20 mouse cellular contexts compared by ENCODE assay signal in the genomic region with DNA sequence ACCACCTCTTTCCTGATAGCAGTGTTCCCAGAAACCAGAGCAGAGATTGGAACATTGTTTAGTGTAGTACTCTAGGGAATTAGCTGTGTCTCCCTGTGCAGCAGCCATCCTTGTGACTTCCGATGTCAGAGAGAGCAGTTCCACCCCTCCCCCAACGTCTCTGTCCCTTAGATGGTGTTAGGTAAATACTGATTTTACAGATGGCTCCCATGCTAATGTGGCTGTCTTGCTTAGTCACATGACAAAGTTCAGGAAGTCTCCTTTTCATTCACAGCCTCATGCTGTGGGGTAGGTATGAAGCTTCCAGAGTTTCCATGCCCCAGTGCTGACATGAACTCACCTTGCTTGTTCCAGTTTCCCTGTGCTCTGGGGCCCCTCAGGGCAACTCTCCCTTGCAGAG. TPM values are rescaled to one million over a fixed set of nuclear protein-coding genes. Genes with fewer than 3 reads are reported as not detected.
DNase-seq lines count a peak whose midpoint lies in the region; ATAC-seq and TF ChIP-seq lines count a peak whose summit lies in the region.
"Had no signal": no experiment of that assay in that cellular context is flagged by ENCODE, and none has a peak within 500 bp of the region (broad histone marks: within the 10 kb centered on the region; RNA-seq: fewer than 3 reads in every experiment).

No protein-coding gene starts in this region.

- TF ChIP-seq CTCF in heart, adult 2 months (IDR thresholded peaks at IDR 0.05), result no peak
- no peak for TF ChIP-seq CTCF in ES-Bruce4 (IDR thresholded peaks at IDR 0.05; ENCODE audit: low read depth, low read length)

- H3K4me1 ChIP-seq in heart, adult 2 months (ENCODE audit: control insufficient read depth, insufficient read depth, low read length), result no peaks in the 10 kb centered on the region; the same call in none of the 2 replicates
- peaks cover 3% of the 10 kb centered on the region; the same call in 1 of the 2 replicates for H3K4me1 ChIP-seq in midbrain, embryonic 12.5 days
- H3K4me1 ChIP-seq in midbrain, embryonic 16.5 days (ENCODE audit: control insufficient read depth, insufficient read depth, low read length), result no peaks in the 10 kb centered on the region
- peaks cover 4% of the 10 kb centered on the region for H3K4me1 ChIP-seq in ES-Bruce4 (ENCODE audit: control insufficient read depth, insufficient read depth, low read length)
- H3K4me1 ChIP-seq: hindbrain, embryonic 15.5 days; limb, embryonic 12.5 days had no signal

- 16% methylated on average over 2 of the region's 2 CpGs for WGBS in heart, adult 2 months
- WGBS in midbrain, embryonic 12.5 days, result 36% methylated on average over 2 of the region's 2 CpGs
- WGBS in midbrain, embryonic 16.5 days, result 42% methylated on average over 2 of the region's 2 CpGs

- no peak for ATAC-seq in midbrain, embryonic 12.5 days (ENCODE audit: low FRiP score, low read depth)
- no peak for ATAC-seq in midbrain, embryonic 16.5 days

- H3K27me3 ChIP-seq in heart, adult 2 months (ENCODE audit: control insufficient read depth, insufficient read depth, low read length), result no peaks in the 10 kb centered on the region
- no peaks in the 10 kb centered on the region for H3K27me3 ChIP-seq in midbrain, embryonic 12.5 days
- H3K27me3 ChIP-seq in midbrain, embryonic 16.5 days (ENCODE audit: control insufficient read depth, insufficient read depth, low read depth, low read length), result no peaks in the 10 kb centered on the region
- no peaks in the 10 kb centered on the region for H3K27me3 ChIP-seq in ES-Bruce4 (ENCODE audit: control insufficient read depth, insufficient read depth, low read length, poor library complexity, severe bottlenecking)
- H3K27me3 ChIP-seq: hindbrain, embryonic 15.5 days; limb, embryonic 12.5 days had no signal

- no peak overlapping the region for H3K27ac ChIP-seq in heart, adult 2 months
- 0 out of 2 replicates have a peak overlapping the region, but pooled peaks have one; percentile 15 for H3K27ac ChIP-seq in midbrain, embryonic 12.5 days (replicated peaks)
- no peak overlapping the region for H3K27ac ChIP-seq in midbrain, embryonic 16.5 days (ENCODE audit: low read length)
- 0 out of 2 replicates have a peak overlapping the region, but pooled peaks have one; percentile 12 for H3K27ac ChIP-seq in ES-Bruce4 (ENCODE audit: insufficient read depth, low read length)
- H3K27ac ChIP-seq: embryonic facial prominence, embryonic 10.5 days; gastrocnemius, adult 2 months; hindbrain, embryonic 15.5 days; limb, embryonic 12.5 days; midbrain, embryonic 10.5 days had no signal

- H3K9me3 ChIP-seq in midbrain, embryonic 12.5 days, result no peaks in the 10 kb centered on the region
- no peaks in the 10 kb centered on the region for H3K9me3 ChIP-seq in midbrain, embryonic 16.5 days (replicated peaks; ENCODE audit: control insufficient read depth, low read length, poor library complexity, severe bottlenecking)
- no peaks in the 10 kb centered on the region for H3K9me3 ChIP-seq in ES-Bruce4 (replicated peaks; ENCODE audit: control insufficient read depth, insufficient read depth, low read length, poor library complexity, severe bottlenecking)
- H3K9me3 ChIP-seq: embryonic facial prominence, embryonic 10.5 days; hindbrain, embryonic 15.5 days; limb, embryonic 12.5 days; midbrain, embryonic 10.5 days had no signal

- H3K79me2 ChIP-seq in heart, adult 2 months (replicated peaks; ENCODE audit: control insufficient read depth, insufficient read depth, low read length), result no peaks in the 10 kb centered on the region

- H3K36me3 ChIP-seq in heart, adult 2 months (ENCODE audit: control insufficient read depth, insufficient read depth, low read length), result no peaks in the 10 kb centered on the region
- H3K36me3 ChIP-seq in midbrain, embryonic 12.5 days, result peaks cover 65% of the 10 kb centered on the region
- peaks cover 24% of the 10 kb centered on the region for H3K36me3 ChIP-seq in midbrain, embryonic 16.5 days (ENCODE audit: control insufficient read depth, insufficient read depth, low read length)
- no peaks in the 10 kb centered on the region for H3K36me3 ChIP-seq in ES-Bruce4 (ENCODE audit: control insufficient read depth, insufficient read depth, low read length, poor library complexity, severe bottlenecking)

- intact Hi-C loops in heart, adult 2 months (cut with DNase I), result no loop called here

- H3K9ac ChIP-seq in heart, adult 2 months (ENCODE audit: low read depth, low read length), result no peak overlapping the region
- H3K9ac ChIP-seq in midbrain, embryonic 12.5 days (replicated peaks), result no peak overlapping the region; the same call in 1 of the 2 replicates
- no peak overlapping the region for H3K9ac ChIP-seq in midbrain, embryonic 16.5 days (ENCODE audit: low read depth, low read length)
- H3K9ac ChIP-seq in ES-Bruce4 (ENCODE audit: low read depth, poor library complexity, severe bottlenecking), result no peak overlapping the region
- H3K9ac ChIP-seq: hindbrain, embryonic 15.5 days; limb, embryonic 12.5 days had no signal

- no peak for DNase-seq in heart, adult 2 months
- DNase-seq in heart, adult 18-20 months, result no peak
- peak; percentile 58 for DNase-seq in ZHBTc4 (ENCODE audit: low read depth, low spot score)
- DNase-seq in urinary bladder, postnatal 36 days (ENCODE audit: low spot score in 2 of 2), result no peak
- DNase-seq: adrenal gland, postnatal 25 days; gastrocnemius, adult 2 months; kidney, adult 9 months; kidney, postnatal 36 days; layer of hippocampus, postnatal 36 days; lung, adult 18-20 months; lung, postnatal 10 days had no signal

- TF ChIP-seq POLR2A in heart, adult 2 months (IDR thresholded peaks at IDR 0.05; ENCODE audit: insufficient read depth, low read depth, low read length), result 0 out of 2 replicates have a peak, but pooled peaks have one; percentile 18
- no peak for TF ChIP-seq POLR2A in ES-Bruce4 (IDR thresholded peaks at IDR 0.05; ENCODE audit: insufficient read depth, low read length)

- no peak overlapping the region for H3K4me3 ChIP-seq in heart, adult 2 months
- no peak overlapping the region for H3K4me3 ChIP-seq in midbrain, embryonic 12.5 days
- no peak overlapping the region for H3K4me3 ChIP-seq in midbrain, embryonic 16.5 days (ENCODE audit: low read depth, low read length)
- H3K4me3 ChIP-seq in ES-Bruce4 (ENCODE audit: low read depth, low read length), result no peak overlapping the region
- H3K4me3 ChIP-seq: embryonic facial prominence, embryonic 10.5 days; gastrocnemius, adult 2 months; hindbrain, embryonic 15.5 days; limb, embryonic 12.5 days; midbrain, embryonic 10.5 days; myocyte had no signal

- H3K4me2 ChIP-seq in midbrain, embryonic 12.5 days (replicated peaks), result no peak overlapping the region
- no peak overlapping the region for H3K4me2 ChIP-seq in midbrain, embryonic 16.5 days (ENCODE audit: low read length)
- H3K4me2 ChIP-seq: hindbrain, embryonic 15.5 days; limb, embryonic 12.5 days; liver, embryonic 11.5 days had no signal

- no peak for TF ChIP-seq EP300 in heart, adult 2 months (IDR thresholded peaks at IDR 0.05; ENCODE audit: insufficient read depth, low read depth, low read length)
- TF ChIP-seq EP300 in ES-Bruce4 (IDR thresholded peaks at IDR 0.05; ENCODE audit: insufficient read depth, low read depth, low read length), result no peak

RNA-seq across cellular contexts. Expression of gene Zbtb24, which starts 10.3 kb away (rescaled TPM):
- 1 to 10 TPM; 6.9 to 7.9 TPM for total RNA-seq in heart, adult 2 months (2021)
- 6.0 and 8.7 TPM in 2 replicates for polyA plus RNA-seq in heart, adult 2 months (2012; rRNA removed)
- total RNA-seq in heart, adult 18-20 months (2021), result 1 to 10 TPM; 6.5 to 7.7 TPM
- polyA plus RNA-seq in midbrain, embryonic 12.5 days (2016; fragmentation: Nextera tagmentation; extraction: Ambion mirVana), result 20.2 and 23.5 TPM in 2 replicates
- polyA plus RNA-seq in midbrain, embryonic 16.5 days (2015; fragmentation: Nextera tagmentation; extraction: Ambion mirVana), result 19.3 and 20.0 TPM in 2 replicates
- polyA plus RNA-seq in ES-Bruce4 (2011; ENCODE audit: insufficient read depth, insufficient read length, low read depth, missing spikeins), result 13.5 and 13.7 TPM in 2 replicates

RNA-seq across cellular contexts. Expression of gene Mical1, which starts 15.6 kb away (rescaled TPM):
- 10 to 100 TPM in 1 of 2 experiments, 1 to 10 TPM in 1; 9.6 to 11.0 TPM for total RNA-seq in heart, adult 2 months (2021)
- polyA plus RNA-seq in heart, adult 2 months (2012; rRNA removed), result 18.5 and 20.3 TPM in 2 replicates
- 10 to 100 TPM in 1 of 2 experiments, 1 to 10 TPM in 1; 9.5 to 13.1 TPM for total RNA-seq in heart, adult 18-20 months (2021)
- polyA plus RNA-seq in midbrain, embryonic 12.5 days (2016; fragmentation: Nextera tagmentation; extraction: Ambion mirVana), result 43.4 and 45.0 TPM in 2 replicates
- 23.2 and 24.6 TPM in 2 replicates for polyA plus RNA-seq in midbrain, embryonic 16.5 days (2015; fragmentation: Nextera tagmentation; extraction: Ambion mirVana)
- 11.7 and 11.9 TPM in 2 replicates for polyA plus RNA-seq in ES-Bruce4 (2011; ENCODE audit: insufficient read depth, insufficient read length, low read depth, missing spikeins)

RNA-seq across cellular contexts. Expression of gene Smpd2, which starts 29.7 kb away (rescaled TPM):
- total RNA-seq in heart, adult 2 months (2021), result 10 to 100 TPM; 31.8 to 36.2 TPM
- polyA plus RNA-seq in heart, adult 2 months (2012; rRNA removed), result 60.2 and 60.8 TPM in 2 replicates
- total RNA-seq in heart, adult 18-20 months (2021), result 10 to 100 TPM; 32.6 to 33.6 TPM
- 48.2 and 53.1 TPM in 2 replicates for polyA plus RNA-seq in midbrain, embryonic 12.5 days (2016; fragmentation: Nextera tagmentation; extraction: Ambion mirVana)
- polyA plus RNA-seq in midbrain, embryonic 16.5 days (2015; fragmentation: Nextera tagmentation; extraction: Ambion mirVana), result 36.5 and 44.1 TPM in 2 replicates
- 8.5 and 10.4 TPM in 2 replicates for polyA plus RNA-seq in ES-Bruce4 (2011; ENCODE audit: insufficient read depth, insufficient read length, low read depth, missing spikeins)

RNA-seq across cellular contexts. Expression of gene Ppil6, which starts 29.7 kb away (rescaled TPM):
- total RNA-seq in heart, adult 2 months (2021), result 1 to 10 TPM in 1 of 2 experiments, under 1 TPM in 1; 0.84 to 1.7 TPM
- polyA plus RNA-seq in heart, adult 2 months (2012; rRNA removed), result 0.59 and 1.2 TPM in 2 replicates
- total RNA-seq in heart, adult 18-20 months (2021), result 1 to 10 TPM in 1 of 2 experiments, under 1 TPM in 1; 0.74 to 1.9 TPM
- 0.73 and 1.5 TPM in 2 replicates for polyA plus RNA-seq in midbrain, embryonic 12.5 days (2016; fragmentation: Nextera tagmentation; extraction: Ambion mirVana)
- polyA plus RNA-seq in midbrain, embryonic 16.5 days (2015; fragmentation: Nextera tagmentation; extraction: Ambion mirVana), result 4.0 and 4.1 TPM in 2 replicates
- 3.8 and 4.6 TPM in 2 replicates for polyA plus RNA-seq in ES-Bruce4 (2011; ENCODE audit: insufficient read depth, insufficient read length, low read depth, missing spikeins)
- total RNA-seq: gastrocnemius, adult 2 months had no signal

RNA-seq across cellular contexts. Expression of gene Cd164, which starts 58.7 kb away (rescaled TPM):
- total RNA-seq in heart, adult 2 months (2021), result 100 to 1,000 TPM; 137 to 151 TPM
- 131 and 193 TPM in 2 replicates for polyA plus RNA-seq in heart, adult 2 months (2012; rRNA removed)
- total RNA-seq in heart, adult 18-20 months (2021), result 100 to 1,000 TPM; 131 to 151 TPM
- 87.1 and 89.3 TPM in 2 replicates for polyA plus RNA-seq in midbrain, embryonic 12.5 days (2016; fragmentation: Nextera tagmentation; extraction: Ambion mirVana)
- polyA plus RNA-seq in midbrain, embryonic 16.5 days (2015; fragmentation: Nextera tagmentation; extraction: Ambion mirVana), result 44.7 and 48.8 TPM in 2 replicates
- 298 and 315 TPM in 2 replicates for polyA plus RNA-seq in ES-Bruce4 (2011; ENCODE audit: insufficient read depth, insufficient read length, low read depth, missing spikeins)

Comparison
In these comparisons a context has a peak if more than half of its experiments do, and no peak if none do; other contexts are left out.
1. H3K27ac ChIP-seq: peak in midbrain, embryonic 12.5 days (single experiment) and ES-Bruce4 (single experiment); none in heart, adult 2 months (single experiment) and midbrain, embryonic 16.5 days (single experiment).